ENCODE assay signal across 13 mouse cellular contexts in the genomic region with DNA sequence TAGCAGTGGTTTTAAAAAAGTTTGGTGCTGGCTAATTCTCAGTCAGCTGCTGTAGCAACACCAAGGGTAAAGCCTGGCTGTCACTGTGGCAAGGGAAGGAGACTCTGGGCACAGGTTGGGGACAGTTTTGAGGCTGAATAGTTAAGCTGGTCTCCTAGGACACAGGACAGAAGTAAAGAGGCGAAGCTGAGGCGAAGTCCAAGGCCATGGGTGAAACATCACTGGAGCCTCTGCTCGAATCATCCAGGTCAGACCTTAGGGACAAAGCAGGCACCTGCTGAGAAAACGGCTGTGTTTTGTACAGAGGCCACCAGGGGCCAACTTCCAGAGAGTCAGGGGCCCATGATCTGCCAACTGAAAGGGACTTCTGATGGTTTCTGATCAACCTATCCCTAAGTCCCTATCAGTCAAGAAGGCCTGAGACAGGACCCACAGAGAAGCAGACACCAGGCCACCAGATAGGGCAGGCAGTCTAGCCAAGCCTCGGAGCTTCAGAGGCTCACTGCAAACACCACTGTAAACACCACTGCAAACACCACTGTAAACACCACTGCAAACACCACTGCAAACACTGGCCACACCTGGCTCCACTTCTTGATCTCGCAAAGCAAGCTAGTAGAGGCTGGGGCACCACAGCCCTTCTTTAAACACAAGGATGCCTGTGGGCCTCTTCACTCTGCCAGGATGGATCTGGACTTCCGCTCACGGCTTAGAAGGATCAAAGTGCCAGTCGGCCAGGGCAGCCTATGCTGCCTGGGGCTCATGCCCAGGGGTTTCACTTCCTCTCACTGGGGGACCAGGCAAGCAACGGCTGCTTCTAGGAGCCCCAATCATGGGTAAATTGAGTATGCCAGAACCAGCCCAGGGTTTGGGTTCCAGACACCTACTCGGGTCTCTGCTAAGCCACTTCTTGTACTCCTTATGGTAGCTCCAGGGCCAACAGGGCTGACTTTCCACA. TPM values are rescaled to one million over a fixed set of nuclear protein-coding genes. Genes with fewer than 3 reads are reported as not detected.
A peak's percentile ranks its signal among the peaks of the same experiment; 100 is the strongest.
DNase-seq lines count a peak whose midpoint lies in the region; ATAC-seq lines count a peak whose summit lies in the region.
"Had no signal": no experiment of that assay in that cellular context is flagged by ENCODE, and none has a peak within 500 bp of the region (broad histone marks: within the 10 kb centered on the region; RNA-seq: fewer than 3 reads in every experiment).

No protein-coding gene starts in this region.

- peak overlapping the region; percentile 26; the same call in 1 of the 2 replicates for H3K9ac ChIP-seq in forebrain, embryonic 13.5 days
- H3K9ac ChIP-seq in forebrain, embryonic 14.5 days (ENCODE audit: low read length): no peak overlapping the region
- H3K9ac ChIP-seq in midbrain, embryonic 15.5 days: no peak overlapping the region
- H3K9ac ChIP-seq: forebrain, embryonic 15.5 days; heart, embryonic 15.5 days had no signal

- no peak overlapping the region for H3K27ac ChIP-seq in forebrain, embryonic 13.5 days
- H3K27ac ChIP-seq in forebrain, embryonic 14.5 days (ENCODE audit: low read depth, low read length): no peak overlapping the region
- H3K27ac ChIP-seq in midbrain, embryonic 10.5 days (replicated peaks): peak overlapping the region; percentile 49
- no peak overlapping the region for H3K27ac ChIP-seq in midbrain, embryonic 15.5 days
- H3K27ac ChIP-seq: forebrain, embryonic 15.5 days; heart, embryonic 15.5 days had no signal

- no peak for DNase-seq in forebrain, embryonic 14.5 days (ENCODE audit: low spot score)
- no peak for DNase-seq in midbrain, embryonic 10.5 days (ENCODE audit: low spot score)
- DNase-seq in yolk sac, embryonic 10.5 days (ENCODE audit: low spot score): no peak
- no peak for DNase-seq in right cerebral cortex, postnatal 36 days (ENCODE audit: low spot score in 2 of 2)
- DNase-seq: cerebellum, postnatal 36 days; lung, adult 18-20 months had no signal

- H3K4me1 ChIP-seq in forebrain, embryonic 13.5 days: peaks cover 12% of the 10 kb centered on the region; the same call in 1 of the 2 replicates
- no peaks in the 10 kb centered on the region for H3K4me1 ChIP-seq in forebrain, embryonic 14.5 days (ENCODE audit: control insufficient read depth, insufficient read depth, low read length)
- peaks cover 46% of the 10 kb centered on the region for H3K4me1 ChIP-seq in midbrain, embryonic 10.5 days
- peaks cover 23% of the 10 kb centered on the region for H3K4me1 ChIP-seq in midbrain, embryonic 15.5 days

- H3K4me3 ChIP-seq in forebrain, embryonic 13.5 days: no peak overlapping the region
- no peak overlapping the region for H3K4me3 ChIP-seq in forebrain, embryonic 14.5 days (ENCODE audit: low read depth, low read length)
- no peak overlapping the region for H3K4me3 ChIP-seq in midbrain, embryonic 10.5 days
- no peak overlapping the region for H3K4me3 ChIP-seq in midbrain, embryonic 15.5 days
- H3K4me3 ChIP-seq: forebrain, embryonic 15.5 days; heart, embryonic 15.5 days; myocyte had no signal

- no peaks in the 10 kb centered on the region for H3K9me3 ChIP-seq in forebrain, embryonic 13.5 days (replicated peaks)
- no peaks in the 10 kb centered on the region for H3K9me3 ChIP-seq in forebrain, embryonic 14.5 days (replicated peaks; ENCODE audit: control insufficient read depth, low read length)
- H3K9me3 ChIP-seq in midbrain, embryonic 10.5 days (replicated peaks): no peaks in the 10 kb centered on the region
- H3K9me3 ChIP-seq in midbrain, embryonic 15.5 days: no peaks in the 10 kb centered on the region
- H3K9me3 ChIP-seq: forebrain, embryonic 15.5 days; heart, embryonic 15.5 days had no signal

- no peak for ATAC-seq in forebrain, embryonic 13.5 days
- no peak for ATAC-seq in forebrain, embryonic 14.5 days
- ATAC-seq in midbrain, embryonic 15.5 days (replicated peaks): no peak
- peak; percentile 22; the same call in 1 of the 2 replicates for ATAC-seq in megakaryocyte-erythroid progenitor cell, adult 5-6 weeks (replicated peaks; ENCODE audit: low FRiP score, low TSS enrichment, poor library complexity, severe bottlenecking)
- no peak for ATAC-seq in erythroblast, adult 5-6 weeks (replicated peaks; ENCODE audit: low FRiP score, poor library complexity, severe bottlenecking)
- ATAC-seq: forebrain, embryonic 15.5 days had no signal

- peaks cover 18% of the 10 kb centered on the region for H3K36me3 ChIP-seq in forebrain, embryonic 13.5 days (ENCODE audit: poor library complexity, severe bottlenecking)
- peaks cover 11% of the 10 kb centered on the region; the same call in 1 of the 2 replicates for H3K36me3 ChIP-seq in forebrain, embryonic 14.5 days (ENCODE audit: control insufficient read depth, insufficient read depth, low read length)
- H3K36me3 ChIP-seq in midbrain, embryonic 10.5 days: peaks cover 19% of the 10 kb centered on the region
- peaks cover 6% of the 10 kb centered on the region for H3K36me3 ChIP-seq in midbrain, embryonic 15.5 days (replicated peaks)

- H3K4me2 ChIP-seq in forebrain, embryonic 13.5 days: no peak overlapping the region
- no peak overlapping the region for H3K4me2 ChIP-seq in forebrain, embryonic 14.5 days (ENCODE audit: low read length)
- H3K4me2 ChIP-seq in midbrain, embryonic 15.5 days: no peak overlapping the region
- H3K4me2 ChIP-seq: forebrain, embryonic 15.5 days; heart, embryonic 15.5 days had no signal

- 75% methylated on average over 11 of the region's 11 CpGs for WGBS in forebrain, embryonic 13.5 days
- 78% methylated on average over 11 of the region's 11 CpGs for WGBS in forebrain, embryonic 14.5 days
- 80% methylated on average over 11 of the region's 11 CpGs for WGBS in midbrain, embryonic 10.5 days
- 69% methylated on average over 11 of the region's 11 CpGs for WGBS in midbrain, embryonic 15.5 days

- H3K27me3 ChIP-seq in forebrain, embryonic 13.5 days: no peaks in the 10 kb centered on the region
- H3K27me3 ChIP-seq in forebrain, embryonic 14.5 days (replicated peaks; ENCODE audit: control insufficient read depth, insufficient read depth, low read length): no peaks in the 10 kb centered on the region
- H3K27me3 ChIP-seq in midbrain, embryonic 10.5 days (ENCODE audit: low read depth, poor library complexity, severe bottlenecking): no peaks in the 10 kb centered on the region
- H3K27me3 ChIP-seq in midbrain, embryonic 15.5 days (replicated peaks): no peaks in the 10 kb centered on the region
- H3K27me3 ChIP-seq: forebrain, embryonic 15.5 days; heart, embryonic 15.5 days had no signal

RNA-seq across cellular contexts. Expression of a gene that starts 41.9 kb away (rescaled TPM):
- 9.6 and 10.7 TPM in 2 replicates for polyA plus RNA-seq in forebrain, embryonic 13.5 days (2015; fragmentation: Nextera tagmentation; extraction: Ambion mirVana)
- polyA plus RNA-seq in forebrain, embryonic 14.5 days (2014; fragmentation: Nextera tagmentation; extraction: Ambion mirVana): 11.9 and 17.6 TPM in 2 replicates
- 5.6 and 7.5 TPM in 2 replicates for polyA plus RNA-seq in midbrain, embryonic 10.5 days (2016; fragmentation: Nextera tagmentation; extraction: Ambion mirVana)
- 31.3 and 32.1 TPM in 2 replicates for polyA plus RNA-seq in midbrain, embryonic 15.5 days (2015; fragmentation: Nextera tagmentation; extraction: Ambion mirVana)
- total RNA-seq in megakaryocyte-erythroid progenitor cell, adult 5-6 weeks (2014; fragmentation: Nextera tagmentation): 23.4 and 24.2 TPM in 2 replicates
- total RNA-seq in megakaryocyte-erythroid progenitor cell, adult 5-6 weeks (2017): 22.4 and 32.8 TPM in 2 replicates
- 8.6 and 10.0 TPM in 2 replicates for total RNA-seq in erythroblast, adult 5-6 weeks (2015; ENCODE audit: low replicate concordance)
- total RNA-seq in erythroblast, adult 5-6 weeks (2017; ENCODE audit: low replicate concordance): 17.5 and 18.0 TPM in 2 replicates
